Mouse (Mus musculus) CH12.LX (cell line): Measurements from ENCODE around the gene Prr15l. TPM values are rescaled to one million over a fixed set of nuclear protein-coding genes. Genes with fewer than 3 reads are reported as not detected.

ENCODE experiments used
- DNase-seq: peaks from one replicate; pipeline ENCODE4 v3.0.0-alpha.2; 2013; ENCODE audit errors: extremely low read depth
- H3K27ac ChIP-seq: 2 replicates; pipeline ENCODE4 v1.5.1; 2012; ENCODE audit warnings: low read depth, mild to moderate bottlenecking, control low read depth, moderate library complexity; ENCODE audit not compliant: insufficient read depth
- H3K27me3 ChIP-seq: replicated peaks from 2 replicates; pipeline ENCODE3; 2012; ENCODE audit warnings: inconsistent platforms
- H3K36me3 ChIP-seq, 2 experiments: replicated peaks in 1 of 2; 2 replicates each; pipeline versions ENCODE3 to v1.6.1; 2012; ENCODE audit warnings: inconsistent platforms in 1 of 2, low read length in 1 of 2, mild to moderate bottlenecking in 1 of 2, mixed read lengths in 1 of 2, moderate library complexity in 1 of 2; ENCODE audit not compliant: control insufficient read depth in 1 of 2, insufficient read depth in 1 of 2
- H3K4me1 ChIP-seq, 2 experiments: 2 replicates each; pipeline ENCODE4 v1.6.1; 2012; ENCODE audit warnings: inconsistent platforms in 1 of 2, moderate library complexity in 1 of 2; ENCODE audit not compliant: insufficient read depth in 2 of 2, control insufficient read depth in 1 of 2
- H3K4me2 ChIP-seq: 2 replicates; pipeline ENCODE4 v1.6.1; 2012; ENCODE audit warnings: low read depth, mild to moderate bottlenecking, control low read depth; ENCODE audit not compliant: poor library complexity, insufficient read depth, severe bottlenecking
- H3K4me3 ChIP-seq, 3 experiments: fragments of 150-350 bp in 1 of 3; sonication (generic) in 1 of 3; replicated peaks in 1 of 3; 2 replicates each; pipeline versions ENCODE3 to v1.5.1; 2011 to 2012; ENCODE audit warnings: low read depth in 2 of 3, low read length in 2 of 3, mild to moderate bottlenecking in 2 of 3, moderate library complexity in 2 of 3, control low read depth in 1 of 3, improper control_type of control experiment in 1 of 3, inconsistent platforms in 1 of 3, mixed read lengths in 1 of 3; ENCODE audit not compliant: poor library complexity in 1 of 3
- H3K79me2 ChIP-seq: replicated peaks from 2 replicates; pipeline ENCODE4 v1.6.1; 2012; ENCODE audit warnings: mild to moderate bottlenecking, moderate library complexity; ENCODE audit not compliant: control insufficient read depth, poor library complexity, insufficient read depth, severe bottlenecking; ENCODE audit errors: extremely low read depth
- H3K9ac ChIP-seq: 2 replicates; pipeline ENCODE4 v1.6.1; 2012; ENCODE audit warnings: low read depth, mild to moderate bottlenecking, control low read depth, moderate library complexity; ENCODE audit not compliant: insufficient read depth
- H3K9me3 ChIP-seq: replicated peaks from 2 replicates; pipeline ENCODE3; 2012; ENCODE audit warnings: low read length, inconsistent platforms, mixed read lengths
- BHLHE40 ChIP-seq: IDR thresholded peaks from 2 replicates; pipeline ENCODE4 v1.6.1; 2011; ENCODE audit warnings: mild to moderate bottlenecking, low read depth, low read length, improper control_type of control experiment
- CHD1 ChIP-seq: IDR thresholded peaks from 2 replicates; pipeline ENCODE4 v1.6.1; 2012; ENCODE audit warnings: low read depth, low read length, improper control_type of control experiment, inconsistent platforms
- CHD2 ChIP-seq: IDR thresholded peaks from 2 replicates; pipeline ENCODE4 v1.6.1; 2011; ENCODE audit warnings: low read length, improper control_type of control experiment
- CTCF ChIP-seq, 2 experiments: IDR thresholded peaks in 1 of 2; conservative IDR thresholded peaks in 1 of 2; 2 replicates each; pipeline ENCODE4 v1.5.1; 2011 to 2012; ENCODE audit warnings: low read depth in 2 of 2, low read length in 2 of 2, improper control_type of control experiment in 1 of 2, inconsistent platforms in 1 of 2, mild to moderate bottlenecking in 1 of 2, moderate library complexity in 1 of 2
- E2F4 ChIP-seq: IDR thresholded peaks from 2 replicates; pipeline ENCODE4 v1.6.1; 2011; ENCODE audit warnings: low read depth, low read length, improper control_type of control experiment; ENCODE audit not compliant: insufficient replicate concordance
- ELF1 ChIP-seq: IDR thresholded peaks from 2 replicates; pipeline ENCODE4 v1.6.1; 2014; ENCODE audit warnings: low read depth, mild to moderate bottlenecking, inconsistent platforms, low read length, improper control_type of control experiment
- EP300 ChIP-seq: IDR thresholded peaks from 2 replicates; pipeline ENCODE4 v1.6.1; 2011; ENCODE audit warnings: low read length, improper control_type of control experiment
- ETS1 ChIP-seq: conservative IDR thresholded peaks from 2 replicates; pipeline ENCODE4 v1.6.1; 2012; ENCODE audit warnings: low read depth, mild to moderate bottlenecking, inconsistent platforms, low read length, improper control_type of control experiment, moderate library complexity
- HCFC1 ChIP-seq: IDR thresholded peaks from 2 replicates; pipeline ENCODE4 v1.6.1; 2012; ENCODE audit warnings: low read depth, mild to moderate bottlenecking, inconsistent platforms, low read length, improper control_type of control experiment
- IRF4 ChIP-seq: IDR thresholded peaks from 2 replicates; pipeline ENCODE4 v1.6.1; 2014; ENCODE audit warnings: low read depth, mild to moderate bottlenecking, inconsistent platforms, low read length, improper control_type of control experiment
- JUN ChIP-seq: IDR thresholded peaks from 2 replicates; pipeline ENCODE4 v1.6.1; 2011; ENCODE audit warnings: low read depth, mild to moderate bottlenecking, low read length, improper control_type of control experiment, moderate library complexity; ENCODE audit not compliant: insufficient read depth
- JUND ChIP-seq: conservative IDR thresholded peaks from 2 replicates; pipeline ENCODE4 v1.6.1; 2011; ENCODE audit warnings: low read depth, low read length, improper control_type of control experiment
- KAT2A ChIP-seq: IDR thresholded peaks from 2 replicates; pipeline ENCODE4 v1.6.1; 2012; ENCODE audit warnings: low read length, improper control_type of control experiment, inconsistent platforms; ENCODE audit not compliant: insufficient replicate concordance
- MAFK ChIP-seq: IDR thresholded peaks from 2 replicates; pipeline ENCODE4 v1.6.1; 2011; ENCODE audit warnings: low read length, improper control_type of control experiment; ENCODE audit not compliant: insufficient replicate concordance
- MAX ChIP-seq: IDR thresholded peaks from 2 replicates; pipeline ENCODE4 v1.6.1; 2011; ENCODE audit warnings: low read length, improper control_type of control experiment
- MEF2A ChIP-seq: IDR thresholded peaks from 2 replicates; pipeline ENCODE4 v1.6.1; 2014; ENCODE audit warnings: low read depth, mild to moderate bottlenecking, inconsistent platforms, low read length, improper control_type of control experiment, borderline replicate concordance
- MXI1 ChIP-seq: IDR thresholded peaks from 2 replicates; pipeline ENCODE4 v1.6.1; 2011; ENCODE audit warnings: mild to moderate bottlenecking, low read depth, low read length, improper control_type of control experiment
- MYC ChIP-seq: IDR thresholded peaks from 2 replicates; pipeline ENCODE4 v1.6.1; 2011; ENCODE audit warnings: low read depth, mild to moderate bottlenecking, improper control_type of control experiment, low read length
- NELFE ChIP-seq: IDR thresholded peaks from 2 replicates; pipeline ENCODE4 v1.6.1; 2011; ENCODE audit warnings: low read depth, low read length, improper control_type of control experiment
- NRF1 ChIP-seq: IDR thresholded peaks from 2 replicates; pipeline ENCODE4 v1.6.1; 2014; ENCODE audit warnings: low read depth, mild to moderate bottlenecking, inconsistent platforms, low read length, improper control_type of control experiment, moderate library complexity
- PAX5 ChIP-seq: IDR thresholded peaks from 2 replicates; pipeline ENCODE4 v1.6.1; 2012; ENCODE audit warnings: low read length, inconsistent platforms, mixed read lengths
- POLR2A ChIP-seq: IDR thresholded peaks from 2 replicates; pipeline ENCODE4 v1.6.1; 2011; ENCODE audit warnings: low read depth, mild to moderate bottlenecking, improper control_type of control experiment, low read length
- POLR2AphosphoS2 ChIP-seq: IDR thresholded peaks from 2 replicates; pipeline ENCODE4 v1.6.1; 2011; ENCODE audit warnings: low read depth, low read length, improper control_type of control experiment
- RAD21 ChIP-seq: IDR thresholded peaks from 2 replicates; pipeline ENCODE4 v1.6.1; 2011; ENCODE audit warnings: low read depth, mild to moderate bottlenecking, low read length, improper control_type of control experiment, moderate library complexity
- RCOR1 ChIP-seq: conservative IDR thresholded peaks from 2 replicates; pipeline ENCODE4 v1.6.1; 2012; ENCODE audit warnings: low read depth, mild to moderate bottlenecking, inconsistent platforms, low read length, improper control_type of control experiment
- SIN3A ChIP-seq: IDR thresholded peaks from 2 replicates; pipeline ENCODE4 v1.6.1; 2012; ENCODE audit warnings: low read length, improper control_type of control experiment, inconsistent platforms
- SMC3 ChIP-seq: IDR thresholded peaks from 2 replicates; pipeline ENCODE4 v1.6.1; 2011; ENCODE audit warnings: low read depth, low read length, improper control_type of control experiment
- TBP ChIP-seq: conservative IDR thresholded peaks from 2 replicates; pipeline ENCODE4 v1.6.1; 2011; ENCODE audit warnings: low read depth, low read length, improper control_type of control experiment
- TCF12 ChIP-seq: IDR thresholded peaks from 2 replicates; pipeline ENCODE4 v1.6.1; 2014; ENCODE audit warnings: low read depth, mild to moderate bottlenecking, inconsistent platforms, low read length, improper control_type of control experiment
- UBTF ChIP-seq: IDR thresholded peaks from 2 replicates; pipeline ENCODE4 v1.6.1; 2012; ENCODE audit warnings: low read depth, mild to moderate bottlenecking, inconsistent platforms, low read length, improper control_type of control experiment, moderate library complexity
- USF1 ChIP-seq: IDR thresholded peaks from 2 replicates; pipeline ENCODE4 v1.6.1; 2014; ENCODE audit warnings: low read depth, mild to moderate bottlenecking, inconsistent platforms, low read length, improper control_type of control experiment
- USF2 ChIP-seq: conservative IDR thresholded peaks from 2 replicates; pipeline ENCODE4 v1.6.1; 2011; ENCODE audit warnings: low read depth, low read length, improper control_type of control experiment
- ZC3H11A ChIP-seq: IDR thresholded peaks from 2 replicates; pipeline ENCODE4 v1.6.1; 2012; ENCODE audit warnings: low read depth, mild to moderate bottlenecking, inconsistent platforms, low read length, improper control_type of control experiment
- ZKSCAN1 ChIP-seq: IDR thresholded peaks from 2 replicates; pipeline ENCODE4 v1.6.1; 2012; ENCODE audit warnings: low read depth, inconsistent platforms, low read length, improper control_type of control experiment, borderline replicate concordance
- ZMIZ1 ChIP-seq: IDR thresholded peaks from 2 replicates; pipeline ENCODE4 v1.6.1; 2012; ENCODE audit warnings: low read depth, mild to moderate bottlenecking, inconsistent platforms, low read length, improper control_type of control experiment
- ZNF384 ChIP-seq: IDR thresholded peaks from 2 replicates; pipeline ENCODE4 v1.6.1; 2012; ENCODE audit warnings: low read depth, low read length, improper control_type of control experiment, inconsistent platforms
- dilution Hi-C: fragments of 300-500 bp; cut with MboI; formaldehyde crosslinking; loops from 2 replicates; pipeline ENCODE4 v1.14.3; 2020; ENCODE audit warnings: low sequenced_read_pairs; ENCODE audit not compliant: extremely low pct_unique_long_range_greater_than_20kb, extremely low pct_ligation_motif_present
- in situ Hi-C: fragments of 300-500 bp; cut with MboI; formaldehyde crosslinking; loops from 3 replicates; pipeline ENCODE4 v1.14.3; 2019; ENCODE audit warnings: low sequenced_read_pairs, low pct_ligation_motif_present, low pct_unique_long_range_greater_than_20kb, mixed read lengths
- polyA plus RNA-seq: library from polyadenylated mRNA; unstranded; fragments of >175 nt; gene quantifications from 2 replicates; pipeline ENCODE4 v1.2.1, GENCODE M21; 2012; ENCODE audit warnings: low read depth; ENCODE audit not compliant: insufficient read length
- total RNA-seq, 2 experiments: library from RNA; depleted of rRNA; stranded (reverse); fragments of 300-350 nt in 1 of 2; fragments of >200 nt in 1 of 2; gene quantifications; 2 replicates each; pipeline ENCODE4 v1.2.3; 2012 to 2014

The Prr15l gene
- total and polyA plus RNA-seq, 3 experiments, result 0.08 to 0.31 TPM; not detected in 1

DNA sequence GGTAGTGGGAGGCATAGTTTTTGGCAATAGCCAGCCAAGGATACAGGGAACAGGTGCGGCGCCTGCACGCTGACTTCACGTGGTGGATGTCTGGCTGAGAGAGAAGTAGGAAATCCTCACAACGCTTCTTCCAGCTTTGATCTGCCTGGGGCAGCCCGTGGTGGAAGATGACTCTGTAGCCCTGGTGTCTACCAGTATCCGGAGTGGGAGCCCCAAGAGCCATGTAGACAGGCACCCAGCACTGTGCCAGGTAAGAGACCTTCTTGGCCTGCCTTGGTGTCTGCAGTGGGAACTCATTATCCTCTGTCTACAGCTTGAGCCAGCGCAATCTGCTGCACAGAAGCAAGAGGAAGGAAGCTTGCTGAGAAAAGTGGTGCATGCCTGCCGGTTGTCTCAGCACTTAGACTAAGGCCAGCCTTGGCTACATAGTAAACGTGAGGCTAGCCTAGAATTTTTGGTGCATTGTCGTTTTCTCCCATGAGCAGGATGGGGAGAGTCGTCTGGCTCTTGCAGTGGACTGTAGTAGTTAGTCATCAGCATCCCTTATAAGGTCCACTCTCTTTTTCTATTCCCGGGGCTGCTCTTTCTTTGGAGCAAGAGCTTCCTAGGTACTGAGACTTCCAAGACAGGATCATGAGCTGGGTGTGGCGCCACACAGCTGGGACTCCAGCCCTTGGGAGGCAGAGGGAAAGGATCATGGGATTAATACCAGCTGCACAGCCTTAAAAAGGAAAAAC, 17.1 kb downstream of the Prr15l start:
- Histone ChIP-seq H3K4me2 (peak overlapping the region; percentile 86), H3K27ac (no peak overlapping the region), H3K9ac (peak overlapping the region; percentile 42), H3K4me3 (peak overlapping the region; percentile 61 to 93 (median 70)), H3K4me1 (peaks cover 9 to 57% of the 10 kb centered on the region in 2 experiments)
- dilution Hi-C loops, result no loop called here
- in situ Hi-C loops, result no loop called here
- no peak for TF ChIP-seq USF1
- TF ChIP-seq MYC, result peak; percentile 92
- no peak for TF ChIP-seq POLR2A
- no peak for TF ChIP-seq JUN
- no peak for TF ChIP-seq CHD1
- TF ChIP-seq E2F4, result no peak
- no peak for TF ChIP-seq NRF1
- TF ChIP-seq SMC3, result no peak
- no peak for TF ChIP-seq MAFK
- peak; percentile 64 for TF ChIP-seq BHLHE40
- no peak for TF ChIP-seq EP300
- no peak for TF ChIP-seq MEF2A
- no peak for TF ChIP-seq RCOR1
- TF ChIP-seq NELFE, result no peak
- no peak for TF ChIP-seq POLR2AphosphoS2
- TF ChIP-seq ZNF384, result no peak
- TF ChIP-seq USF2, result no peak
- no peak for TF ChIP-seq PAX5
- TF ChIP-seq KAT2A, result no peak
- TF ChIP-seq CTCF (conservative IDR thresholded peaks at IDR 0.05 in 1 of 2, IDR thresholded peaks at IDR 0.05 in 1 of 2; ENCODE audit: low read depth in 2 of 2, low read length in 2 of 2), result no peak
- peak; percentile 60; the same call in 1 of the 2 replicates for TF ChIP-seq MXI1
- TF ChIP-seq HCFC1, result no peak
- no peak for TF ChIP-seq RAD21
- no peak for TF ChIP-seq IRF4
- TF ChIP-seq SIN3A, result peak; percentile 29; the same call in 1 of the 2 replicates
- TF ChIP-seq JUND, result no peak
- TF ChIP-seq UBTF, result no peak
- no peak for TF ChIP-seq TBP
- no peak for TF ChIP-seq ZKSCAN1
- 0 out of 2 replicates have a peak, but pooled peaks have one; percentile 9 for TF ChIP-seq ELF1
- no peak for TF ChIP-seq TCF12
- TF ChIP-seq MAX, result peak; percentile 79
- no peak for TF ChIP-seq ZMIZ1
- no peak for TF ChIP-seq ZC3H11A
- TF ChIP-seq ETS1, result no peak
- TF ChIP-seq CHD2, result no peak
- TF ChIP-seq, all 38 proteins: peak for 6
- H3K36me3 ChIP-seq, result peaks cover 28 to 62% of the 10 kb centered on the region in 2 experiments
- H3K79me2 ChIP-seq, result peaks cover 11% of the 10 kb centered on the region; the same call in 1 of the 2 replicates
- H3K9me3 ChIP-seq, result peaks cover 5% of the 10 kb centered on the region
- DNase-seq, result peak; percentile 31
- no peaks in the 10 kb centered on the region for H3K27me3 ChIP-seq
